Mouse (Mus musculus) embryonic facial prominence, embryonic 10.5 days (tissue): ENCODE data around the gene Khdc4. TPM values are rescaled to one million over a fixed set of nuclear protein-coding genes. Genes with fewer than 3 reads are reported as not detected.
A peak's percentile ranks its signal among the peaks of the same experiment; 100 is the strongest.

Experiments used
- DNase-seq: peaks from one replicate; pipeline ENCODE4 v3.0.0-alpha.2; 2017; ENCODE audit warnings: low spot score
- H3K27ac ChIP-seq: fragments of 300-500 bp; sonication (generic); replicated peaks from 2 replicates; pipeline ENCODE4 v1.5.1; 2016; ENCODE audit warnings: mild to moderate bottlenecking
- H3K27me3 ChIP-seq: fragments of 300-500 bp; sonication (generic); replicated peaks from 2 replicates; pipeline ENCODE4 v1.6.1; 2016; ENCODE audit warnings: low read depth, mild to moderate bottlenecking; ENCODE audit not compliant: poor library complexity, severe bottlenecking
- H3K36me3 ChIP-seq: fragments of 300-500 bp; sonication (generic); replicated peaks from 2 replicates; pipeline ENCODE4 v1.6.1; 2016; ENCODE audit warnings: mild to moderate bottlenecking, moderate library complexity
- H3K4me1 ChIP-seq: fragments of 300-500 bp; sonication (generic); 2 replicates; pipeline ENCODE4 v1.6.1; 2016
- H3K4me3 ChIP-seq: fragments of 300-500 bp; sonication (generic); 2 replicates; pipeline ENCODE4 v1.5.1; 2016; ENCODE audit warnings: mild to moderate bottlenecking, moderate library complexity
- H3K9me3 ChIP-seq: fragments of 300-500 bp; sonication (generic); 2 replicates; pipeline ENCODE4 v1.6.1; 2016; ENCODE audit warnings: mild to moderate bottlenecking
- WGBS: fragments of 180-500 bp; shearing (Covaris S2); methylation state at CpG from one replicate; pipeline ENCODE4 v1.1.7; 2016; 5-methylcytosine and 5-hydroxymethylcytosine counted together
- polyA plus RNA-seq: library from polyadenylated mRNA; unstranded; fragments of >200 nt; fragmentation: Nextera tagmentation; extraction: Ambion mirVana; gene quantifications from 2 replicates; pipeline ENCODE4 v1.2.1, GENCODE M21; 2016

The Khdc4 gene
- 98.6 and 105 TPM in 2 replicates for polyA plus RNA-seq

DNA sequence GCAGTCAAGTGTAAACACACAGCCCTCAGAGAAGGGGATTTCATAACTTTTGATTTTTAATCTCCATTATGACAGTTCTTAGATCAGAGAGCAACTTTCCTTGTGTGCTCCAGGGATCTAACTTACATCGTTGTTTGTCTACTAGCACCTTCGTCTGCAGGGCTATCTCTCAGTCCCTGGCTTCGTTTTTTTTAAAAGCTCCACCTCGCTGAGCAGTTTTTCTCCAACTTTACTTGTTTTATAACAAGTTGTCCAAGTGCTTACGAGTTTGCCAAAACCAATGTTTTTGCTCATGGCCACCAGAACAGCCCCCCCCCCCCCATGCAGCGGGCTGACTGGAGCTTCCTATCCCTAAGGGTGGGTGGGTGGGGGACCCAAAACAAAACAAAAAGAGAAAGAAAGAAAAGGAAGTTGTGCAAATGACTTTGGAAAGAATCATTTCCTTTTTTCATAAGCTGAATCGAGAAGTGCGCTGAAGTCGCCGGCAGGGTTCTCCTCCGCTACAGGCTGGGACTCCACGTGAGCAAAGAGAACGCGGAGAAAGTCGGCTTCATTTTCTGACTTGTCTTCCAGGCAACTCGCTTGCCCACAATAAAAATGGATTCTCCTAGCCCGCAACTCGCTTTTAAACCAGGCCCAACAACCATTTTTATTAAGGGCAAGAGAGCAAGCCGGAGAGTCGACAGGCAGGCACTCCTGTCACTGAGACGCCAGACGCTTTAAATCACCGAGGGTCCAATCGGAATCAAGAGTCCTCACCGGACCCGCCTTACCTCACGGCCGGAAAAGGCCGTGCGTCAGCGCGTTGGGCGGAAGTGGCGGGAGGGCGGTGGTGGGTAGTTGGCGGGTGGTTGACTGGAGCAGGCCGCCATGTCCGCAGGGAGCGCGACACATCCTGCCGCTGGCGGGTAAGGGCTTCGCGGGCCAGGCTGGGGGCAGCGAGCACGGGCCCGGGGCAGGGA, at the start of gene Khdc4:
TSS of gene Khdc4 (plus strand) at position 824 of the 962 bp plus-strand sequence.
- Histone ChIP-seq H3K9me3 (no peaks in the 10 kb centered on the region), H3K36me3 (peaks cover 35% of the 10 kb centered on the region), H3K4me3 (peak within 1 kb of the TSS; percentile 99), H3K27me3 (no peaks in the 10 kb centered on the region), H3K27ac (peak within 1 kb of the TSS; percentile 98), H3K4me1 (peaks cover 15% of the 10 kb centered on the region)
- peak; percentile 98 for DNase-seq
- WGBS, result 1% methylated on average over 47 of the region's 47 CpGs

DNA sequence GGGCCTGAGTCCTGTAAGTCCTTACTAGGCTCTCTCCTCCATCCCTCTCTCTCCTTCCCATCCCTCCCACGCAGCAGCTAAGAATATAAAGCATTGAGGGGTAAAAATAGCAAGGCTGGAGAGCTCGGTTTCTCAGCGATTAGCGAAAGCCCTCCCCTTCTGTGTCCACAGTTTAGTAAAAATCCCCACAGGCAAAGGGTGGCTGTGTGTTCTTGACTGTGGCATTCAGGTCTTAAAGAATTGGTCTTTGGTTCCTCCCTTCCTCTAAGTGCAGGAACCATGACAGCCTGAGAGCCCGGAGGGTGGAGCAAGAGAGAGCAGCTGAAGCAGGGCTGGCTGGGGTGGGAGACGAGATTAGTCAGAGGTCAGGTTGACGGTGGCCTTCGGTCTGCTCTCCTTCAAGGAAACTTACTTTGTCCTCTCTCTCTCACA, 49.0 kb upstream of the Khdc4 start:
- Histone ChIP-seq H3K9me3 (no peaks in the 10 kb centered on the region), H3K4me3 (no peak overlapping the region), H3K27me3 (no peaks in the 10 kb centered on the region), H3K4me1 (no peaks in the 10 kb centered on the region), H3K36me3 (peaks cover 99% of the 10 kb centered on the region), H3K27ac (no peak overlapping the region)
- no peak for DNase-seq
- 93% methylated on average over 8 of the region's 8 CpGs for WGBS

DNA sequence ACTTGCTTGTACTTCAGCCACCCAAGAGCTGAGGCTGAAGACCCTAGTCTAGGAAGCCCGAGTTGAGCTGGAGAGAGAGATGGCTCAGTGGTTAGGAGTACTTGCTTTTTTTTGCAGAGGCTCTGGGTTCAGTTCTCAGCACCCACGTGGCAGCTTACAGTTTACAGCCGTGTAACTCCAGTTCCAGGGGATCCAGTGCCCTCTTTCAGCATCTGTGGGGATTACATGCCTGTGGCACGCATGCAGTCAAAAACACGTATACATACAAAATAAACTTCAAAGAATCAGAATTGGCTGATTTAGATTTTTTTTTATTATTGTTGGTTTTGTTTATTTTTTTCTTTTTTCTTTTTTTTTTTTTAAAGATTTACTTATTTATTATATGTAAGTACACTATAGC, 48.5 kb upstream of the Khdc4 start:
- 95% methylated on average over 5 of the region's 5 CpGs for WGBS
- Histone ChIP-seq H3K27me3 (no peaks in the 10 kb centered on the region), H3K36me3 (peaks cover 99% of the 10 kb centered on the region), H3K9me3 (no peaks in the 10 kb centered on the region), H3K4me3 (no peak overlapping the region), H3K27ac (no peak overlapping the region), H3K4me1 (no peaks in the 10 kb centered on the region)
- DNase-seq, result no peak

DNA sequence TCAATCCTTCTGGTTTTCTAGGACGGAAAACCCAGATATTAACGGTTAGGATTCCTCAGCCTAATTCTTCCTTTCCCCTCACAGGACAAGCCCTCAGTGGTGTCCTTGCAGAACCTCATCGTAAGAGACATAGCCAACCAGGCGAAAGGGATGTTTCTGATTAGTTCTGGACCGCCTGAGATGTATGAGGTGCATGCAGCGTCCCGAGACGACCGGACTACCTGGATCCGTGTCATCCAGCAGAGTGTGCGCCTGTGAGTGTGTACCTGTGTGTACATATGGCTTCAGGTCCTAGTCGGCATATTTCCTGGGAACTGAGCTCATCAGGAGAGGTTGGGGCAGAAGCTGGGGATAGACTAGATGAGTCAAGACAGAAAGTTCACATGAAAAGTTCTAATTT, 46.4 kb upstream of the Khdc4 start:
- Histone ChIP-seq H3K4me3 (no peak overlapping the region), H3K9me3 (no peaks in the 10 kb centered on the region), H3K4me1 (no peaks in the 10 kb centered on the region), H3K27ac (no peak overlapping the region), H3K36me3 (peaks cover 99% of the 10 kb centered on the region), H3K27me3 (no peaks in the 10 kb centered on the region)
- DNase-seq, result no peak
- 94% methylated on average over 12 of the region's 12 CpGs for WGBS

DNA sequence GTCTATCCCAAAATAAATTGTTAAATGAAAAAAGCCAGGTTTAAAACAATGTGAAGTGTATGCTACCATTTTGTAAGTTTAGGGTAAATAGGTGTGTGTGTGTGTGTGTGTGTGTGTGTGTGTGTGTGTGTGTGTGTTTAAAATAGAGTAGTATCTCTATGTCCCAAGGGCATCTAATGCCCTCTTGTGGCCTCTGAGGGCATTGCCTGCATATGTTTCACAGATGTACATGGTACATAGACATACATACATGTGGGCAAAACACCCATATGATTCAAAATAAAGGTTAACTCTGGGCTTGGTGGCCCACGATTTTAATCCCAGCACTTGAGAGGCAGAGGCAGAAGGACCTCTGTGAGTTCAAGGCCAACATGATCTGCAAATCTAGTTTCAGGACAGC, 44.9 kb upstream of the Khdc4 start:
- peaks cover 99% of the 10 kb centered on the region for H3K36me3 ChIP-seq
- no peaks in the 10 kb centered on the region for H3K27me3 ChIP-seq
- no peaks in the 10 kb centered on the region for H3K4me1 ChIP-seq
- 84% methylated on average over 1 of the region's 1 CpGs for WGBS
- H3K27ac ChIP-seq, result no peak overlapping the region
- no peak overlapping the region for H3K4me3 ChIP-seq
- no peaks in the 10 kb centered on the region for H3K9me3 ChIP-seq
- peak; percentile 63 for DNase-seq

DNA sequence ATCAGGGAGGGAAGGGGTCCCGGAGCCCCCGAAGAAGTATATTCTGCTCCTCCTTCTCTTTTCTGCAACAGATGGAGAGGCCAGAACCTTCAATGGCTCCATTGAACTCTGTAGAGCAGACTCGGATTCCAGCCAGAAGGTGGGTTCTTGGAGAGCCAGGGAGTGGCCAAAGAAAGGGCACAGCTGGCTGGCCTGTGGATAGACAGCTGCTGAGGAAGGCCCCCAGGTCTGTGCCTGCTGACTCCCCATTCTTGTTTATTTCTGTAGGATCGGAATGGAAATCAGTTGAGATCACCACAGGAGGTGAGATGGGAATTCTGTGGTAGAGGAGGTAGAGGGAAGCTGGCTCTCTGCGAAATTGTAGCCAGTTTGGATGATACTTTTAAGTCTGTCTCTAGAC, 42.5 kb upstream of the Khdc4 start:
- no peak overlapping the region for H3K27ac ChIP-seq
- WGBS, result 82% methylated on average over 5 of the region's 5 CpGs
- H3K4me1 ChIP-seq, result no peaks in the 10 kb centered on the region
- no peak for DNase-seq
- no peaks in the 10 kb centered on the region for H3K9me3 ChIP-seq
- H3K36me3 ChIP-seq, result peaks cover 100% of the 10 kb centered on the region
- H3K27me3 ChIP-seq, result no peaks in the 10 kb centered on the region
- H3K4me3 ChIP-seq, result no peak overlapping the region

- 92% methylated on average over 12 of the region's 12 CpGs for WGBS
- no peak overlapping the region for H3K4me3 ChIP-seq
- peaks cover 96% of the 10 kb centered on the region for H3K36me3 ChIP-seq
- H3K9me3 ChIP-seq, result no peaks in the 10 kb centered on the region
- H3K27ac ChIP-seq, result no peak overlapping the region
- no peaks in the 10 kb centered on the region for H3K4me1 ChIP-seq
- H3K27me3 ChIP-seq, result no peaks in the 10 kb centered on the region
- no peak for DNase-seq
These were observed 39.7 kb upstream of the Khdc4 start for GRCm38 (mm10) chr3:88645937-88646336.

- peaks cover 3% of the 10 kb centered on the region; the same call in 1 of the 2 replicates for H3K4me1 ChIP-seq
- no peak overlapping the region for H3K4me3 ChIP-seq
- H3K36me3 ChIP-seq, result peaks cover 90% of the 10 kb centered on the region
- H3K27me3 ChIP-seq, result no peaks in the 10 kb centered on the region
- H3K9me3 ChIP-seq, result no peaks in the 10 kb centered on the region
- WGBS, result 82% methylated on average over 6 of the region's 6 CpGs
- no peak for DNase-seq
- H3K27ac ChIP-seq, result no peak overlapping the region
These were observed 39.1 kb upstream of the Khdc4 start for GRCm38 (mm10) chr3:88646426-88646995.

GRCm38 (mm10) chr3:88647076-88647475, 38.5 kb upstream of the Khdc4 start:
- Histone ChIP-seq H3K36me3 (peaks cover 85% of the 10 kb centered on the region), H3K27me3 (no peaks in the 10 kb centered on the region), H3K4me1 (peaks cover 3% of the 10 kb centered on the region; the same call in 1 of the 2 replicates), H3K27ac (no peak overlapping the region), H3K4me3 (no peak overlapping the region), H3K9me3 (no peaks in the 10 kb centered on the region)
- WGBS, result 91% methylated on average over 3 of the region's 3 CpGs
- no peak for DNase-seq

DNA sequence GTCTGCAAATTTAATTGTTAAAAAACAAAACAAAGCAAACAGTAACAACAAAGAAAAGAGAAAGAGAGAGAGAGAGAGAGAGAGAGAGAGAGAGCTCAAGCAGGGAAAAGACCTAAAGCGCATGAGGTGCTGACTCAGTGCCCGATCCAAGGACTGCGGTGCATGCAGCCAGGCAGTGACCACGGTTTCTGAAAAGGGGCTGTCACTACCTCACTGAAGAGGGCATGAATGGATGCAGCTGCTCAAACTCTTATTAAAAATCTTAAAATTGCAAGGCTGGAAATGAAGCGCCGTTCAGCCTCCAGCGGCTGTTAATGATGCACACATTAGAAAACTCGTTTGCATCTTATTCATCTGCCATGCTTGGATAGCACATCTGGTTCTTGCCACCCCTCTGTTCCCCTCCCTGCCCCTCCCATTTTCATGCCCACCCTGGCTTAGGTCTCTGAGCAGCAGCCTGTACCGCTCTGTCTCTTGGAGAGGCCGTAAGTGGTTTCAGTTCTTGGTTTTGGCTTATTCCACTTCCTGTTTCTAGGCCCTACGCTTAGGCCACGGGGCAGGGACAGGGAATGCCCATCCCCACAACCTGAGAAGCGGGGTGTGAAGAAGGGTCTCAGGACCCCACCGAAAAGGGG, 37.7 kb upstream of the Khdc4 start:
- peaks cover 3% of the 10 kb centered on the region; the same call in 1 of the 2 replicates for H3K4me1 ChIP-seq
- H3K9me3 ChIP-seq, result no peaks in the 10 kb centered on the region
- no peak for DNase-seq
- no peak overlapping the region for H3K27ac ChIP-seq
- peaks cover 76% of the 10 kb centered on the region for H3K36me3 ChIP-seq
- 93% methylated on average over 14 of the region's 14 CpGs for WGBS
- no peak overlapping the region for H3K4me3 ChIP-seq
- H3K27me3 ChIP-seq, result no peaks in the 10 kb centered on the region

GRCm38 (mm10) chr3:88648452-88649168, 37.0 kb upstream of the Khdc4 start:
- Histone ChIP-seq H3K4me1 (peaks cover 3% of the 10 kb centered on the region; the same call in 1 of the 2 replicates), H3K9me3 (no peaks in the 10 kb centered on the region), H3K36me3 (peaks cover 69% of the 10 kb centered on the region), H3K4me3 (no peak overlapping the region), H3K27ac (no peak overlapping the region), H3K27me3 (no peaks in the 10 kb centered on the region)
- 85% methylated on average over 12 of the region's 12 CpGs for WGBS
- DNase-seq, result no peak

DNA sequence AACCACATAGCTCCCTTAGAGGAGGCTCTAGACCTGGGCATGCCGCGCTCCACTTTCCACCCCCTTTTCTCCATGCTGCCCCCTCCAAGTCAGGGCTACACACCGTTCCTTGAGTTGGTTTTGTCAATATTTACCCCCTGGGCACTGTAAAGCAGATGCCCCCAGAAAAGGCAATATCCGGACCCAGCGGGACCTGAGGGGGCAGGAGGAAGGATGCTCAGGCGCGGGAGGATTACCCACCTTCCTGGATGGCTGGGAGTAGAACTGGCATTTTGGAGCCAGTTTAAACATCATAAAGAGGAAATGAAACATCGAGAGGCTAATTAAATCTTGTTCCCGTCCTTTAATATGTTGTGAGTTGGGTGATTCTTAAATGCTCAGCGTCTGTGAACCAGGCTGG, 36.4 kb upstream of the Khdc4 start:
- Histone ChIP-seq H3K27ac (no peak overlapping the region), H3K9me3 (no peaks in the 10 kb centered on the region), H3K4me1 (peaks cover 3% of the 10 kb centered on the region; the same call in 1 of the 2 replicates), H3K27me3 (no peaks in the 10 kb centered on the region), H3K4me3 (no peak overlapping the region), H3K36me3 (peaks cover 63% of the 10 kb centered on the region)
- 83% methylated on average over 10 of the region's 10 CpGs for WGBS
- no peak for DNase-seq
